Mouse (Mus musculus) G1E (cell line): Measurements from ENCODE around the gene Pus7.

Experiments
- CTCF ChIP-seq: IDR thresholded peaks from 2 replicates; pipeline ENCODE4 v1.5.1; 2012; ENCODE audit warnings: low read depth, low read length, inconsistent platforms, mixed read lengths
- GATA1 ChIP-seq: IDR thresholded peaks from 2 replicates; pipeline ENCODE4 v1.6.1; 2012; ENCODE audit warnings: borderline replicate concordance, low read length, inconsistent platforms, mixed read lengths
- GATA2 ChIP-seq: IDR thresholded peaks from 2 replicates; pipeline ENCODE4 v1.6.1; 2012; ENCODE audit warnings: low read depth, low read length, inconsistent platforms, borderline replicate concordance
- POLR2AphosphoS5 ChIP-seq: IDR thresholded peaks from 2 replicates; pipeline ENCODE4 v1.6.1; 2012; ENCODE audit warnings: low read depth, low read length, inconsistent platforms; ENCODE audit not compliant: insufficient replicate concordance
- TAL1 ChIP-seq: conservative IDR thresholded peaks from 2 replicates; pipeline ENCODE4 v1.6.1; 2012; ENCODE audit warnings: low read depth, low read length, inconsistent platforms, mixed read lengths

GRCm38 (mm10) chr5:23787536-23788389 is 4.3 kb upstream of the Pus7 start, which contains the start of gene Rint1:
- peak; percentile 61 for TF ChIP-seq CTCF
- TF ChIP-seq POLR2AphosphoS5, result no peak
- TF ChIP-seq GATA1, result no peak
- TF ChIP-seq TAL1, result no peak
- TF ChIP-seq GATA2, result no peak
